Mouse (Mus musculus) small intestine, adult 2 months (tissue): ENCODE results near the gene Hyal3. TPM values are rescaled to one million over a fixed set of nuclear protein-coding genes. Genes with fewer than 3 reads are reported as not detected.

Experiments
- H3K27ac ChIP-seq: fragments of 200-500 bp; 2 replicates; pipeline ENCODE4 v1.5.1; 2012; ENCODE audit warnings: low read depth, low read length, control low read depth, inconsistent platforms; ENCODE audit not compliant: insufficient read depth
- H3K27me3 ChIP-seq: fragments of 200-500 bp; 2 replicates; pipeline ENCODE4 v1.6.1; 2012; ENCODE audit warnings: mild to moderate bottlenecking, moderate library complexity, low read length, inconsistent platforms; ENCODE audit not compliant: control insufficient read depth, insufficient read depth
- H3K36me3 ChIP-seq: fragments of 200-500 bp; 2 replicates; pipeline ENCODE4 v1.6.1; 2012; ENCODE audit warnings: mild to moderate bottlenecking, low read length, control low read depth, inconsistent platforms; ENCODE audit not compliant: control insufficient read depth, insufficient read depth
- H3K4me1 ChIP-seq: fragments of 200-500 bp; 2 replicates; pipeline ENCODE4 v1.6.1; 2012; ENCODE audit warnings: low read length, inconsistent platforms, mixed read lengths; ENCODE audit not compliant: control insufficient read depth, insufficient read depth, insufficient read length
- H3K4me3 ChIP-seq: fragments of 200-500 bp; 2 replicates; pipeline ENCODE4 v1.5.1; 2012; ENCODE audit warnings: low read depth, mild to moderate bottlenecking, control low read depth, inconsistent platforms, low read length, moderate library complexity
- CTCF ChIP-seq: fragments of 200-500 bp; IDR thresholded peaks from 2 replicates; pipeline ENCODE4 v1.5.1; 2012; ENCODE audit warnings: low read depth, mild to moderate bottlenecking, control low read depth, inconsistent platforms, low read length, moderate library complexity, mixed read lengths; ENCODE audit not compliant: insufficient replicate concordance, insufficient read length; ENCODE audit errors: extremely low read depth
- POLR2A ChIP-seq: fragments of 200-500 bp; IDR thresholded peaks from 2 replicates; pipeline ENCODE4 v1.6.1; 2012; ENCODE audit warnings: low read depth, mild to moderate bottlenecking, control low read depth, inconsistent platforms, low read length, moderate library complexity
- WGBS: fragments of 180-500 bp; shearing (Covaris S2); methylation state at CpG from one replicate; pipeline ENCODE4 v1.1.7; 2018; 5-methylcytosine and 5-hydroxymethylcytosine counted together
- polyA plus RNA-seq: library from polyadenylated mRNA; depleted of rRNA; stranded (reverse); fragments of >200 nt; gene quantifications from 2 replicates; pipeline ENCODE4 v1.2.3, GENCODE M21; 2012

Hyal3 gene
- polyA plus RNA-seq, 1 experiment = 0.89 TPM

GRCm38 (mm10) chr9:107626844-107627277, 46.2 kb downstream of the Hyal3 start:
- H3K27ac ChIP-seq = 0 out of 2 replicates have a peak overlapping the region, but pooled peaks have one; percentile 5
- WGBS = 23% methylated on average over 2 of the region's 2 CpGs

GRCm38 (mm10) chr9:107627387-107628255, 47.0 kb downstream of the Hyal3 start:
- TF ChIP-seq POLR2A (no peak), CTCF (no peak)
- Histone ChIP-seq H3K27ac (peak overlapping the region; percentile 27), H3K4me3 (no peak overlapping the region), H3K27me3 (no peaks in the 10 kb centered on the region), H3K4me1 (peaks cover 59% of the 10 kb centered on the region), H3K36me3 (peaks cover 4% of the 10 kb centered on the region)
- 73% methylated on average over 20 of the region's 20 CpGs for WGBS

More at GRCm38 (mm10) chr9:107626844-107627277, 46.2 kb downstream of the Hyal3 start:
- peaks cover 53% of the 10 kb centered on the region for H3K4me1 ChIP-seq
- 0 out of 2 replicates have a peak overlapping the region, but pooled peaks have one; percentile 1 for H3K4me3 ChIP-seq
- no peak; the same call in 1 of the 2 replicates for TF ChIP-seq POLR2A
- TF ChIP-seq CTCF = peak; percentile 62; the same call in 1 of the 2 replicates
- H3K27me3 ChIP-seq = no peaks in the 10 kb centered on the region
- H3K36me3 ChIP-seq = peaks cover 4% of the 10 kb centered on the region

- Histone ChIP-seq H3K27ac (peak overlapping the region; percentile 54), H3K4me1 (peaks cover 59% of the 10 kb centered on the region), H3K4me3 (peak overlapping the region; percentile 24), H3K27me3 (no peaks in the 10 kb centered on the region), H3K36me3 (peaks cover 4% of the 10 kb centered on the region)
- WGBS = 66% methylated on average over 14 of the region's 15 CpGs
- TF ChIP-seq CTCF = no peak
- no peak for TF ChIP-seq POLR2A
Measured at GRCm38 (mm10) chr9:107628721-107629410, 48.2 kb downstream of the Hyal3 start.

- TF ChIP-seq POLR2A (no peak), CTCF (no peak)
- H3K4me3 ChIP-seq = peak overlapping the region; percentile 24; the same call in 1 of the 2 replicates
- peak overlapping the region; percentile 54 for H3K27ac ChIP-seq
- peaks cover 4% of the 10 kb centered on the region for H3K36me3 ChIP-seq
- peaks cover 55% of the 10 kb centered on the region for H3K4me1 ChIP-seq
- H3K27me3 ChIP-seq = no peaks in the 10 kb centered on the region
- 26% methylated on average over 4 of the region's 4 CpGs for WGBS
Measured at GRCm38 (mm10) chr9:107629411-107629730, 48.8 kb downstream of the Hyal3 start.

- 23% methylated on average over 14 of the region's 14 CpGs for WGBS
- Histone ChIP-seq H3K4me3 (peak overlapping the region; percentile 16), H3K36me3 (peaks cover 4% of the 10 kb centered on the region), H3K4me1 (peaks cover 50% of the 10 kb centered on the region), H3K27me3 (no peaks in the 10 kb centered on the region), H3K27ac (peak overlapping the region; percentile 29; the same call in 1 of the 2 replicates)
- TF ChIP-seq POLR2A (no peak), CTCF (no peak)
Measured at GRCm38 (mm10) chr9:107629901-107630425, 49.3 kb downstream of the Hyal3 start.

GRCm38 (mm10) chr9:107630576-107630975, 50.0 kb downstream of the Hyal3 start:
- H3K27me3 ChIP-seq = no peaks in the 10 kb centered on the region
- H3K27ac ChIP-seq = no peak overlapping the region
- TF ChIP-seq POLR2A (no peak), CTCF (no peak)
- no peak overlapping the region for H3K4me3 ChIP-seq
- H3K36me3 ChIP-seq = peaks cover 2% of the 10 kb centered on the region; the same call in 1 of the 2 replicates
- H3K4me1 ChIP-seq = peaks cover 47% of the 10 kb centered on the region
- 59% methylated on average over 4 of the region's 4 CpGs for WGBS
